Mouse (Mus musculus): ENCODE results near the gene Utp15. TPM values are rescaled to one million over a fixed set of nuclear protein-coding genes. Genes with fewer than 3 reads are reported as not detected.

Gene Utp15
- total and polyA plus RNA-seq, 3 experiments: 4.2 to 6.7 (median 5.7) TPM

DNA sequence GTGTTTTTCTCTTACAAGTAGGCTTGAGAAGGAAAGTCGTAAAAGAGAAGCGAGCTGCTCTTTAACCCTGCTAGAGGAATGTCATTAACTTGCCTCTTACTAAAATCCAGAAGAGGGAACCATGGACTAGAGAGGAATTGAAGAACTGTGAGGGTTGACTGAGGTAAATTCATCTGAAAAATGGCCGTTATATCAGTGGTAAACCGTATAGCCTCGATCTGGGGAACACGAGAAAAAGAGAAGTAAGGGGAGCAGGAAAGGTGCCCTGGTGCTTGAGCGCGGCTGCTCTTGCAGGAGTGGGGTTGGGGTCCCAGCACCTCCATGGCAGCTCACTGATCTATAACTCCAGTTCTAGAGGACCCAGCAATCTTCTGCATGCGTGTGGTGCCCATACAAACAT lies 11.2 kb upstream of the Utp15 start:
- no peak overlapping the region for H3K4me3 ChIP-seq
- 95% methylated on average over 9 of the region's 9 CpGs for WGBS
- no peak overlapping the region for H3K9ac ChIP-seq (ENCODE audit: low read depth, low read length)
- TF ChIP-seq EP300 (IDR thresholded peaks at IDR 0.05; ENCODE audit: insufficient read depth, low read depth, low read length) (no peak), CTCF (IDR thresholded peaks at IDR 0.05) (no peak), POLR2A (IDR thresholded peaks at IDR 0.05; ENCODE audit: insufficient read depth, low read depth, low read length) (no peak)
- intact Hi-C loops (cut with DNase I): no loop called here
- H3K36me3 ChIP-seq (ENCODE audit: control insufficient read depth, insufficient read depth, low read length): no peaks in the 10 kb centered on the region
- no peak overlapping the region for H3K27ac ChIP-seq
- H3K79me2 ChIP-seq (replicated peaks; ENCODE audit: control insufficient read depth, insufficient read depth, low read length): no peaks in the 10 kb centered on the region
- DNase-seq: no peak
- peaks cover 2% of the 10 kb centered on the region; the same call in 1 of the 2 replicates for H3K4me1 ChIP-seq (ENCODE audit: control insufficient read depth, insufficient read depth, low read length)
- H3K27me3 ChIP-seq (ENCODE audit: control insufficient read depth, insufficient read depth, low read length): no peaks in the 10 kb centered on the region

DNA sequence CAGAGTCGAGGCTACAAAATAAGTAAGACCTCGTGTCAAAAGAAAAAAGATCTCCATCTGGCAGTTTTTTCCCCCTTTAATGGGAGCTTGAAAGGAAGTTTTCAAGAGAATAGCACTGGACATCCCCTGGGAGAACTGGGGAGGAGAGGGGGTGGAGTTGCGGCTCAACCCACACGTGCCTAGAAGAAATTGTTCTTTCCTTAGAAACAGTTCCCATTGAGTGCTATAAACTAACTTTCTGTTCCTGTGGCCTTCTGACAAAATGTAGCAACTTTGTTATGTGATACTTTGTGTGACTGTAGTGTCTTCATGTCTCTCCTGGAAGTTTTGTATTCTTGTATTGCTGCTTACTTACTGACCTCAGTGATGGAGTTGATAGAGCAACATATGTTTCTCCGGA lies 1.3 kb upstream of the Utp15 start:
- intact Hi-C loops (cut with DNase I): loop anchor here (5.0 to 10.0 kb wide), 3 partner anchors 53 to 1127 kb away; partner anchors contain the start of genes Btf3, Gfm2, Hexb and Nsa2

DNA sequence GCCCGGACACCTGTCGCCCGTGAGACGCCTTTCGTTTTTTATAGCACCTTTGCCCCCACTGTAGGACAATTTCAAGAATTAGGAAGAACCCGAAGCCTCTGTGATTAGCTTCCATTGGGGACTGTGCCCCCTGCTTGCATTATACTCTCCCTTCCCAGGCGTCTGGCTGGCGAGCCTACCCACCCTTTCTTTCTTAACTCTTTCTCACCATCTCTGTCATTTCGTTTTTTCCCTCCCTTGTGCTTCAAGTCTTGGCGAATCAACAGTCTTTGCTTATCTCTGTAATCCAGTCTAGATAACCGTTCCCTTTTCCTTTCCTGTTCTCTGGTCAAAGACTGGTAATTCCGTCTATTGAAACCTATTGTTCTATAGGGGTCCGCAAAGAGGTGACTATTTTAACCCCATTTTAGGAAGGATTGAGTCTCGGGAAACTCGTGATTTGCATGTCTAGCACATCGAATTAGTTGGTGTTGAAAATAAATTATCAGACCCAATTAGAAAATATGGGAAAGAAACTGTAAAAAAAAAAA lies 682 bp upstream of the Utp15 start:
- intact Hi-C loops (cut with DNase I): loop anchor here (2.0 to 10.0 kb wide), 4 partner anchors 35 to 1126 kb away; partner anchors contain the start of genes Btf3, Gfm2, Hexb and Nsa2
- Histone ChIP-seq H3K27me3 (ENCODE audit: control insufficient read depth, insufficient read depth, low read length) (no peaks in the 10 kb centered on the region), H3K36me3 (ENCODE audit: control insufficient read depth, insufficient read depth, low read length) (peaks cover 5% of the 10 kb centered on the region; the same call in 1 of the 2 replicates), H3K79me2 (replicated peaks; ENCODE audit: control insufficient read depth, insufficient read depth, low read length) (no peaks in the 10 kb centered on the region), H3K27ac (peak overlapping the region; percentile 94), H3K9ac (ENCODE audit: low read depth, low read length) (peak overlapping the region; percentile 85), H3K4me1 (ENCODE audit: control insufficient read depth, insufficient read depth, low read length) (no peaks in the 10 kb centered on the region; the same call in none of the 2 replicates), H3K4me3 (peak overlapping the region; percentile 78)
- TF ChIP-seq CTCF (IDR thresholded peaks at IDR 0.05) (no peak), POLR2A (IDR thresholded peaks at IDR 0.05; ENCODE audit: insufficient read depth, low read depth, low read length) (no peak), EP300 (IDR thresholded peaks at IDR 0.05; ENCODE audit: insufficient read depth, low read depth, low read length) (no peak)
- WGBS: under 1% methylated on average over 16 of the region's 16 CpGs
- DNase-seq: no peak

More for the DNA sequence above, 1.3 kb upstream of the Utp15 start:
- TF ChIP-seq CTCF (IDR thresholded peaks at IDR 0.05): no peak
- TF ChIP-seq POLR2A (IDR thresholded peaks at IDR 0.05; ENCODE audit: insufficient read depth, low read depth, low read length): no peak
- no peak for TF ChIP-seq EP300 (IDR thresholded peaks at IDR 0.05; ENCODE audit: insufficient read depth, low read depth, low read length)
- no peaks in the 10 kb centered on the region for H3K27me3 ChIP-seq (ENCODE audit: control insufficient read depth, insufficient read depth, low read length)
- peak overlapping the region; percentile 78; the same call in 1 of the 2 replicates for H3K4me3 ChIP-seq
- no peak overlapping the region for H3K9ac ChIP-seq (ENCODE audit: low read depth, low read length)
- H3K4me1 ChIP-seq (ENCODE audit: control insufficient read depth, insufficient read depth, low read length): no peaks in the 10 kb centered on the region; the same call in none of the 2 replicates
- WGBS: 18% methylated on average over 5 of the region's 5 CpGs
- DNase-seq: no peak
- H3K79me2 ChIP-seq (replicated peaks; ENCODE audit: control insufficient read depth, insufficient read depth, low read length): no peaks in the 10 kb centered on the region
- peak overlapping the region; percentile 94 for H3K27ac ChIP-seq
- peaks cover 5% of the 10 kb centered on the region; the same call in 1 of the 2 replicates for H3K36me3 ChIP-seq (ENCODE audit: control insufficient read depth, insufficient read depth, low read length)

DNA sequence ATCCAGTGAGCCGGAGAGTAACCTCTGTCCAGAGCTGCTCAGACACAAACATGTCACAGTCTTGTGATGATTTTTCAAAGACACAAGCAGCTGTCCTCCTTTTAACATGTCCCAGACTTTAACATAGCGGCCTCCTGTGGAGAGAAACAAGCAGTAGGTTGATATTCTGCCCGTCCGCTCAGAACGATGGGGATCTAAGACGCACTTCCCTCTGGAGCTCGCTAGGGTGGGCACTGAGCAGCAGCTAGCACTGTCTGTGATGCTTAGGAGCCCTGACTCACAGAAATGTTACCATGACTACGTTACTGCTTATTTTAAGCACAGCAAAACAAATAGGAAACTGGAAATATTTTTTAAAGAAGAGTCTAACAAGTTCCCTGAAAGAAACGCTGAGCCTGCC lies 7.9 kb downstream of the Utp15 start:
- WGBS: 70% methylated on average over 9 of the region's 9 CpGs
- Histone ChIP-seq H3K4me1 (ENCODE audit: control insufficient read depth, insufficient read depth, low read length) (no peaks in the 10 kb centered on the region), H3K27me3 (ENCODE audit: control insufficient read depth, insufficient read depth, low read length) (no peaks in the 10 kb centered on the region), H3K4me3 (no peak overlapping the region), H3K79me2 (replicated peaks; ENCODE audit: control insufficient read depth, insufficient read depth, low read length) (no peaks in the 10 kb centered on the region), H3K27ac (no peak overlapping the region), H3K9ac (ENCODE audit: low read depth, low read length) (no peak overlapping the region), H3K36me3 (ENCODE audit: control insufficient read depth, insufficient read depth, low read length) (no peaks in the 10 kb centered on the region)
- TF ChIP-seq EP300 (IDR thresholded peaks at IDR 0.05; ENCODE audit: insufficient read depth, low read depth, low read length) (no peak), CTCF (IDR thresholded peaks at IDR 0.05) (peak; percentile 7; the same call in 1 of the 2 replicates), POLR2A (IDR thresholded peaks at IDR 0.05; ENCODE audit: insufficient read depth, low read depth, low read length) (no peak)
- intact Hi-C loops (cut with DNase I): no loop called here
- DNase-seq: no peak

DNA sequence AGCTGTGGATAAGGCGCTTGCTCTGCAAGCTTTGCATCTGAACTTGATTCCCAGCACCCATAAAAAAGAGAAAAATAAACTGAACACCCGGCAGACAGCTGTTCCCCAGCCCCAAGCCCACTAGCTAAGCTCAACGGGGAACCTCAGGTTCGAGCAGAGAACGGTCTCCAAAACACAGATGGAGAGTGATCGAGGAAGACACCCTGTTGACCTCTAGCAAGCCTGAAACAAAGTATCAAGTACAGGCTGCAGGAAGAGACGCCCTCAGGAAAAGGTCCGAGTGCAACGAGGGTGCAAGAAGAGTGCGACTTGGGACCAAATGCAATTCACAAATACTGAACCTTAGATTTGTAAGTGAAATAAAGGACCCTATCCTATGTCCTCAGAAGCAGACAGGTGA lies 13.2 kb downstream of the Utp15 start:
- no peak for DNase-seq
- H3K36me3 ChIP-seq (ENCODE audit: control insufficient read depth, insufficient read depth, low read length): peaks cover 2% of the 10 kb centered on the region; the same call in 1 of the 2 replicates
- no peaks in the 10 kb centered on the region for H3K27me3 ChIP-seq (ENCODE audit: control insufficient read depth, insufficient read depth, low read length)
- H3K4me3 ChIP-seq: no peak overlapping the region
- no peak overlapping the region for H3K9ac ChIP-seq (ENCODE audit: low read depth, low read length)
- H3K4me1 ChIP-seq (ENCODE audit: control insufficient read depth, insufficient read depth, low read length): no peaks in the 10 kb centered on the region
- H3K79me2 ChIP-seq (replicated peaks; ENCODE audit: control insufficient read depth, insufficient read depth, low read length): no peaks in the 10 kb centered on the region
- TF ChIP-seq EP300 (IDR thresholded peaks at IDR 0.05; ENCODE audit: insufficient read depth, low read depth, low read length) (no peak), CTCF (IDR thresholded peaks at IDR 0.05) (no peak), POLR2A (IDR thresholded peaks at IDR 0.05; ENCODE audit: insufficient read depth, low read depth, low read length) (no peak)
- WGBS: 88% methylated on average over 10 of the region's 10 CpGs
- H3K27ac ChIP-seq: no peak overlapping the region
- intact Hi-C loops (cut with DNase I): no loop called here

DNA sequence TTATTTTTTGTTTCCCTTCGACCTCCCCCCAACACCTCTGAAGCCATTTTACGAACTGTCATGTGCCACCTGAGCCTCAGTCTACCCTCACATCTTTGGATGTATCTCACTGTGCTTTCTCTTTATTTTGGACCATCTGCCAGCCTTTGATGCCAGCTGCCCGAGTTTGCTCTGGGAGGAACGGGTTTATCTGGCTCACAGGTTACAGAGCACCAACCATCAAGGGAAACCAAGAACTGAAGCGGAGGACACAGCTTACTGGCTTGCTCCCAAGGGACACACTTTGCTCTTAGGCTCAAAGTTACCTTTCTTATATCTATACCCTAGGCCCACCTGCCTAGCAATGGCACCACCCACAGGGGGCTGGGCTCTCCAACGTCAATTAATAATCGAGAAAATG lies 17.5 kb downstream of the Utp15 start:
- Histone ChIP-seq H3K27ac (no peak overlapping the region), H3K9ac (ENCODE audit: low read depth, low read length) (no peak overlapping the region), H3K79me2 (replicated peaks; ENCODE audit: control insufficient read depth, insufficient read depth, low read length) (no peaks in the 10 kb centered on the region), H3K4me1 (ENCODE audit: control insufficient read depth, insufficient read depth, low read length) (no peaks in the 10 kb centered on the region), H3K4me3 (no peak overlapping the region), H3K36me3 (ENCODE audit: control insufficient read depth, insufficient read depth, low read length) (peaks cover 2% of the 10 kb centered on the region; the same call in 1 of the 2 replicates), H3K27me3 (ENCODE audit: control insufficient read depth, insufficient read depth, low read length) (no peaks in the 10 kb centered on the region)
- intact Hi-C loops (cut with DNase I): no loop called here
- DNase-seq: no peak
- TF ChIP-seq EP300 (IDR thresholded peaks at IDR 0.05; ENCODE audit: insufficient read depth, low read depth, low read length) (no peak), CTCF (IDR thresholded peaks at IDR 0.05) (no peak)
- WGBS: 76% methylated on average over 7 of the region's 7 CpGs

Data from heart, adult 2 months (tissue).